Comparison of ENCODE assay signal across 9 mouse cellular contexts in the genomic region with DNA sequence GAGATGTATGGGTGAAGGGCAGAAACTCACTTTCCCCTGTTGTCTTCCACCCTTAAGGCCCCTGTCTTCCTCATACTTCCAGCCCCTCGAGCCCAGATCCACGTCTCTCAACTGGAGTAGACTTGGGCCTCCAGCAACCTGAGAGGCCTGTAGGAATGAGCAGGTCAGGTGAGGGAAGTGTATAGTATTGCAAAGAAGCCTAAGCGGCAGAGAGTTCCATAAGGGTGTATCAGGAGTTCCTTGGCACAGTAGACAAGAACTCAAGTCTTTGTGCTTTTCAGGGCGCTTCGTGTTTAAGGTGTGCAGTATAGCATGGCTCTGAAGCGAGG. TPM values are rescaled to one million over a fixed set of nuclear protein-coding genes. Genes with fewer than 3 reads are reported as not detected.
DNase-seq lines count a peak whose midpoint lies in the region; ATAC-seq and TF ChIP-seq lines count a peak whose summit lies in the region.
"Had no signal": no experiment of that assay in that cellular context is flagged by ENCODE, and none has a peak within 500 bp of the region (broad histone marks: within the 10 kb centered on the region; RNA-seq: fewer than 3 reads in every experiment).

No protein-coding gene starts in this region.

- no peak for TF ChIP-seq CTCF in kidney, postnatal 0 days (IDR thresholded peaks at IDR 0.05; ENCODE audit: low read depth)
- no peak for TF ChIP-seq CTCF in midbrain, postnatal 0 days (IDR thresholded peaks at IDR 0.05)

- peak overlapping the region; percentile 88 for H3K27ac ChIP-seq in kidney, postnatal 0 days
- H3K27ac ChIP-seq in embryonic facial prominence, embryonic 12.5 days: no peak overlapping the region
- no peak overlapping the region for H3K27ac ChIP-seq in intestine, embryonic 14.5 days (ENCODE audit: low read depth)
- 0 out of 2 replicates have a peak overlapping the region, but pooled peaks have one; percentile 60 for H3K27ac ChIP-seq in midbrain, postnatal 0 days (ENCODE audit: low read depth, low read length)

- peak overlapping the region; percentile 34 for H3K4me3 ChIP-seq in kidney, postnatal 0 days (replicated peaks; ENCODE audit: low read depth, low read length)
- H3K4me3 ChIP-seq in embryonic facial prominence, embryonic 12.5 days: peak overlapping the region; percentile 39; the same call in 1 of the 2 replicates
- no peak overlapping the region for H3K4me3 ChIP-seq in intestine, embryonic 14.5 days (ENCODE audit: low read depth, low read length)
- H3K4me3 ChIP-seq in midbrain, postnatal 0 days (ENCODE audit: low read depth, low read length): peak overlapping the region; percentile 33; the same call in 1 of the 2 replicates

- peaks cover 25% of the 10 kb centered on the region; the same call in 1 of the 2 replicates for H3K4me1 ChIP-seq in kidney, postnatal 0 days (replicated peaks; ENCODE audit: insufficient read depth, low read length)
- peaks cover 23% of the 10 kb centered on the region for H3K4me1 ChIP-seq in embryonic facial prominence, embryonic 12.5 days
- H3K4me1 ChIP-seq in intestine, embryonic 14.5 days (replicated peaks; ENCODE audit: control insufficient read depth, insufficient read depth, low read length): peaks cover 21% of the 10 kb centered on the region
- H3K4me1 ChIP-seq in midbrain, postnatal 0 days (ENCODE audit: insufficient read depth, low read length): peaks cover 10% of the 10 kb centered on the region; the same call in 1 of the 2 replicates

- peak overlapping the region; percentile 69 for H3K4me2 ChIP-seq in kidney, postnatal 0 days (ENCODE audit: low read length)
- H3K4me2 ChIP-seq in embryonic facial prominence, embryonic 12.5 days (replicated peaks): peak overlapping the region; percentile 84
- peak overlapping the region; percentile 66 for H3K4me2 ChIP-seq in intestine, embryonic 14.5 days (ENCODE audit: low read length)
- peak overlapping the region; percentile 64 for H3K4me2 ChIP-seq in midbrain, postnatal 0 days (ENCODE audit: low read depth, low read length, poor library complexity, severe bottlenecking)

- H3K9ac ChIP-seq in kidney, postnatal 0 days (ENCODE audit: low read depth, low read length): peak overlapping the region; percentile 51
- no peak overlapping the region for H3K9ac ChIP-seq in embryonic facial prominence, embryonic 12.5 days
- no peak overlapping the region for H3K9ac ChIP-seq in intestine, embryonic 14.5 days (ENCODE audit: low read length)
- H3K9ac ChIP-seq in midbrain, postnatal 0 days (replicated peaks; ENCODE audit: low read length, poor library complexity, severe bottlenecking): 0 out of 2 replicates have a peak overlapping the region, but pooled peaks have one; percentile 58

- no peak for ATAC-seq in kidney, postnatal 0 days (replicated peaks; ENCODE audit: low FRiP score, low read depth)
- ATAC-seq in embryonic facial prominence, embryonic 12.5 days (ENCODE audit: insufficient number of reproducible peaks, insufficient read depth, low FRiP score, low TSS enrichment): no peak
- ATAC-seq in intestine, embryonic 14.5 days (replicated peaks; ENCODE audit: low FRiP score, low TSS enrichment, low read depth): no peak
- ATAC-seq in midbrain, postnatal 0 days (ENCODE audit: low FRiP score): no peak

- no peaks in the 10 kb centered on the region for H3K27me3 ChIP-seq in kidney, postnatal 0 days (ENCODE audit: insufficient read depth, low read length)
- H3K27me3 ChIP-seq in embryonic facial prominence, embryonic 12.5 days: peaks cover 31% of the 10 kb centered on the region
- H3K27me3 ChIP-seq in intestine, embryonic 14.5 days (replicated peaks; ENCODE audit: control insufficient read depth, insufficient read depth, low read length): peaks cover 14% of the 10 kb centered on the region
- H3K27me3 ChIP-seq in midbrain, postnatal 0 days (ENCODE audit: insufficient read depth, low read length): 0 out of 2 replicates have a peak, but pooled peaks cover 6% of the 10 kb centered on the region

- no peaks in the 10 kb centered on the region for H3K36me3 ChIP-seq in kidney, postnatal 0 days (ENCODE audit: insufficient read depth, low read length)
- H3K36me3 ChIP-seq in embryonic facial prominence, embryonic 12.5 days: no peaks in the 10 kb centered on the region
- H3K36me3 ChIP-seq in intestine, embryonic 14.5 days (ENCODE audit: control insufficient read depth, insufficient read depth, low read length): no peaks in the 10 kb centered on the region; the same call in 1 of the 2 replicates
- no peaks in the 10 kb centered on the region for H3K36me3 ChIP-seq in midbrain, postnatal 0 days (ENCODE audit: insufficient read depth, low read length)

- 61% methylated on average over 6 of the region's 6 CpGs for WGBS in kidney, postnatal 0 days
- 73% methylated on average over 6 of the region's 6 CpGs for WGBS in embryonic facial prominence, embryonic 12.5 days
- WGBS in intestine, embryonic 14.5 days: 83% methylated on average over 6 of the region's 6 CpGs
- WGBS in midbrain, postnatal 0 days: 81% methylated on average over 6 of the region's 6 CpGs

- DNase-seq in kidney, postnatal 0 days (ENCODE audit: low spot score): no peak
- no peak for DNase-seq in kidney, postnatal 36 days
- DNase-seq in intestine, embryonic 14.5 days (ENCODE audit: low spot score): no peak
- no peak for DNase-seq in midbrain, postnatal 0 days (ENCODE audit: low spot score)
- no peak for DNase-seq in adrenal gland, postnatal 36 days
- DNase-seq in thymus, postnatal 10 days (ENCODE audit: low spot score in 2 of 2): no peak
- no peak for DNase-seq in thymus, postnatal 25 days
- DNase-seq: layer of hippocampus, postnatal 36 days had no signal

- no peaks in the 10 kb centered on the region for H3K9me3 ChIP-seq in kidney, postnatal 0 days (replicated peaks; ENCODE audit: low read length)
- H3K9me3 ChIP-seq in embryonic facial prominence, embryonic 12.5 days: no peaks in the 10 kb centered on the region
- H3K9me3 ChIP-seq in intestine, embryonic 14.5 days (ENCODE audit: control insufficient read depth, low read length): no peaks in the 10 kb centered on the region
- H3K9me3 ChIP-seq in midbrain, postnatal 0 days (ENCODE audit: low read length): no peaks in the 10 kb centered on the region

RNA-seq across cellular contexts. Expression of a gene that starts 1.5 kb away (rescaled TPM):
- polyA plus RNA-seq in kidney, postnatal 0 days (2015; fragmentation: Nextera tagmentation; extraction: Ambion mirVana): 14.8 and 16.7 TPM in 2 replicates
- 47.2 and 49.7 TPM in 2 replicates for polyA plus RNA-seq in embryonic facial prominence, embryonic 12.5 days (2016; fragmentation: Nextera tagmentation; extraction: Ambion mirVana)
- 24.2 and 27.9 TPM in 2 replicates for polyA plus RNA-seq in intestine, embryonic 14.5 days (2014; fragmentation: Nextera tagmentation; extraction: Ambion mirVana)
- 4.3 and 17.0 TPM in 2 replicates for total RNA-seq in midbrain, postnatal 0 days (2014; rRNA removed)
- polyA plus RNA-seq in midbrain, postnatal 0 days (2015; fragmentation: Nextera tagmentation; extraction: Ambion mirVana): 8.8 and 8.9 TPM in 2 replicates
- total RNA-seq in adrenal gland, postnatal 36 days (2021): 1 to 10 TPM; 1.7 TPM

RNA-seq across cellular contexts. Expression of a gene that starts 8.6 kb away (rescaled TPM):
- 350 and 357 TPM in 2 replicates for polyA plus RNA-seq in kidney, postnatal 0 days (2015; fragmentation: Nextera tagmentation; extraction: Ambion mirVana)
- polyA plus RNA-seq in embryonic facial prominence, embryonic 12.5 days (2016; fragmentation: Nextera tagmentation; extraction: Ambion mirVana): 102 and 107 TPM in 2 replicates
- 266 and 312 TPM in 2 replicates for polyA plus RNA-seq in intestine, embryonic 14.5 days (2014; fragmentation: Nextera tagmentation; extraction: Ambion mirVana)
- total RNA-seq in midbrain, postnatal 0 days (2014; rRNA removed): 2.5 and 3.9 TPM in 2 replicates
- polyA plus RNA-seq in midbrain, postnatal 0 days (2015; fragmentation: Nextera tagmentation; extraction: Ambion mirVana): 25.0 and 26.0 TPM in 2 replicates
- 10 to 100 TPM; 44.1 to 71.1 TPM for total RNA-seq in adrenal gland, postnatal 36 days (2021)

RNA-seq across cellular contexts. Expression of a gene that starts 14.7 kb away (rescaled TPM):
- polyA plus RNA-seq in kidney, postnatal 0 days (2015; fragmentation: Nextera tagmentation; extraction: Ambion mirVana): 227 and 239 TPM in 2 replicates
- 78.8 and 88.4 TPM in 2 replicates for polyA plus RNA-seq in embryonic facial prominence, embryonic 12.5 days (2016; fragmentation: Nextera tagmentation; extraction: Ambion mirVana)
- polyA plus RNA-seq in intestine, embryonic 14.5 days (2014; fragmentation: Nextera tagmentation; extraction: Ambion mirVana): 124 and 129 TPM in 2 replicates
- total RNA-seq in midbrain, postnatal 0 days (2014; rRNA removed): 147 and 185 TPM in 2 replicates
- polyA plus RNA-seq in midbrain, postnatal 0 days (2015; fragmentation: Nextera tagmentation; extraction: Ambion mirVana): 317 and 336 TPM in 2 replicates
- total RNA-seq in adrenal gland, postnatal 36 days (2021): 10 to 100 TPM; 51.8 to 52.5 TPM

RNA-seq across cellular contexts. Expression of a gene that starts 31.0 kb away (rescaled TPM):
- 6.4 and 6.9 TPM in 2 replicates for polyA plus RNA-seq in kidney, postnatal 0 days (2015; fragmentation: Nextera tagmentation; extraction: Ambion mirVana)
- 17.4 and 20.4 TPM in 2 replicates for polyA plus RNA-seq in embryonic facial prominence, embryonic 12.5 days (2016; fragmentation: Nextera tagmentation; extraction: Ambion mirVana)
- 6.6 and 7.6 TPM in 2 replicates for polyA plus RNA-seq in intestine, embryonic 14.5 days (2014; fragmentation: Nextera tagmentation; extraction: Ambion mirVana)
- total RNA-seq in midbrain, postnatal 0 days (2014; rRNA removed): 80.8 and 89.1 TPM in 2 replicates
- polyA plus RNA-seq in midbrain, postnatal 0 days (2015; fragmentation: Nextera tagmentation; extraction: Ambion mirVana): 63.6 and 67.5 TPM in 2 replicates
- total RNA-seq in adrenal gland, postnatal 36 days (2021): 1 to 10 TPM; 4.5 to 7.4 TPM

RNA-seq across cellular contexts. Expression of a gene that starts 56.6 kb away (rescaled TPM):
- polyA plus RNA-seq in kidney, postnatal 0 days (2015; fragmentation: Nextera tagmentation; extraction: Ambion mirVana): 11.5 and 13.2 TPM in 2 replicates
- polyA plus RNA-seq in embryonic facial prominence, embryonic 12.5 days (2016; fragmentation: Nextera tagmentation; extraction: Ambion mirVana): 18.5 and 20.4 TPM in 2 replicates
- 17.6 and 21.3 TPM in 2 replicates for polyA plus RNA-seq in intestine, embryonic 14.5 days (2014; fragmentation: Nextera tagmentation; extraction: Ambion mirVana)
- total RNA-seq in midbrain, postnatal 0 days (2014; rRNA removed): 48.3 and 55.2 TPM in 2 replicates
- polyA plus RNA-seq in midbrain, postnatal 0 days (2015; fragmentation: Nextera tagmentation; extraction: Ambion mirVana): 15.3 and 16.8 TPM in 2 replicates
- 10 to 100 TPM; 76.8 to 99.8 TPM for total RNA-seq in adrenal gland, postnatal 36 days (2021)

Comparison
In these comparisons a context has a peak if more than half of its experiments do, and no peak if none do; other contexts are left out.
1. H3K27ac ChIP-seq: peak in kidney, postnatal 0 days (single experiment) and midbrain, postnatal 0 days (single experiment); none in embryonic facial prominence, embryonic 12.5 days (single experiment) and intestine, embryonic 14.5 days (single experiment).
2. H3K9ac ChIP-seq: peak in kidney, postnatal 0 days (single experiment) and midbrain, postnatal 0 days (single experiment); none in embryonic facial prominence, embryonic 12.5 days (single experiment) and intestine, embryonic 14.5 days (single experiment).
3. Peak in every context shown above with its lines, with median percentiles within 50 percentile points of each other: H3K4me2 ChIP-seq.